Mouse (Mus musculus): ENCODE measurements around the gene Gm44502.

GRCm38 (mm10) chr15:89430341-89430740, 845 bp upstream of the Gm44502 start:
- TF ChIP-seq POLR2A (IDR thresholded peaks at IDR 0.05; ENCODE audit: low read depth, low read length) (no peak), CTCF (conservative IDR thresholded peaks at IDR 0.05; ENCODE audit: insufficient read depth, insufficient read length, low read depth, low read length) (no peak)

Measured in kidney, adult 2 months (tissue).